8 mouse cellular contexts compared by ENCODE assay signal in the genomic region with DNA sequence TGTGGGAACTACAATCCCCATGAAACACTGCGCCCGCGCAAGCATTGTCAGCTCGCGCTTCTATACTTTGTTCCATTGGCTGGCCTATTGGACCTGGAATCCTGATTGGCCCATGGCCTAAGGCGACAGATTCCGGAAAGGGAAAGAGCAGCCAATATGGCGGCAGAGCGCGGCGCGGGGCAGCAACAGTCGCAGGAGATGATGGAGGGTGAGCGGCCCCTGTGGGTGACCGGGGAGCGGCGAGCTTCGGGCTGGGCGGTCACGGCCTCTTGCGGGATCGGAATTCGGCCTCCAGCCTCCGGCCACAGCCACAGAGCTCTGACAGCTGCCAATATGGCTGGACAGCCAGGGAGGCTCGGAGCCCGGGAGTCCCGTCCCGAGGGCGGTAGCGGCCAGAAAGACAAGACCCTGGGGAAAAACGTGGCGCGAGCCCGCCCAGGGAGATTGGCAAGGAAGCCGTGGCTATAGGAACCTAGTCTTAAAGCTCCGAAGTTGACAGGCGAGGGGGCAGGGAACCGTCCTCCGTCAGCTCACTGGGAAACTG. TPM values are rescaled to one million over a fixed set of nuclear protein-coding genes. Genes with fewer than 3 reads are reported as not detected.
DNase-seq lines count a peak whose midpoint lies in the region; ATAC-seq and TF ChIP-seq lines count a peak whose summit lies in the region.

No protein-coding gene starts in this region.

- H3K27ac ChIP-seq in cerebellum, adult 2 months (ENCODE audit: insufficient read depth, low read length), result no peak overlapping the region
- peak overlapping the region; percentile 58 for H3K27ac ChIP-seq in forebrain, postnatal 0 days (ENCODE audit: low read depth, low read length)
- H3K27ac ChIP-seq in lung, embryonic 16.5 days (ENCODE audit: low read length), result peak overlapping the region; percentile 27; the same call in 1 of the 2 replicates

- H3K9ac ChIP-seq in forebrain, postnatal 0 days, result peak overlapping the region; percentile 63
- H3K9ac ChIP-seq in lung, embryonic 16.5 days (ENCODE audit: low read length), result peak overlapping the region; percentile 92

- no peak; the same call in 1 of the 2 replicates for TF ChIP-seq CTCF in cerebellum, adult 2 months (IDR thresholded peaks at IDR 0.05; ENCODE audit: borderline replicate concordance, insufficient read depth, low read depth, low read length)
- TF ChIP-seq CTCF in forebrain, postnatal 0 days (IDR thresholded peaks at IDR 0.05; ENCODE audit: low read depth), result peak; percentile 58

- no peaks in the 10 kb centered on the region for H3K27me3 ChIP-seq in cerebellum, adult 2 months (ENCODE audit: control insufficient read depth, insufficient read depth, low read length)
- no peaks in the 10 kb centered on the region for H3K27me3 ChIP-seq in forebrain, postnatal 0 days (ENCODE audit: insufficient read depth, low read length)
- H3K27me3 ChIP-seq in lung, embryonic 16.5 days (ENCODE audit: control insufficient read depth, insufficient read depth, low read depth, low read length), result no peaks in the 10 kb centered on the region

- peak; percentile 77 for TF ChIP-seq POLR2A in cerebellum, adult 2 months (IDR thresholded peaks at IDR 0.05; ENCODE audit: borderline replicate concordance, insufficient read depth, low read length)

- peak overlapping the region; percentile 95 for H3K4me2 ChIP-seq in forebrain, postnatal 0 days (ENCODE audit: low read depth)
- H3K4me2 ChIP-seq in lung, embryonic 16.5 days (ENCODE audit: low read depth, low read length), result peak overlapping the region; percentile 90

- WGBS in cerebellum, adult 2 months, result under 1% methylated on average over 39 of the region's 39 CpGs
- WGBS in forebrain, postnatal 0 days, result 2% methylated on average over 39 of the region's 39 CpGs
- under 1% methylated on average over 39 of the region's 39 CpGs for WGBS in lung, embryonic 16.5 days

- H3K9me3 ChIP-seq in forebrain, postnatal 0 days (ENCODE audit: low read length), result no peaks in the 10 kb centered on the region
- no peaks in the 10 kb centered on the region for H3K9me3 ChIP-seq in lung, embryonic 16.5 days (ENCODE audit: control insufficient read depth, low read length)

- DNase-seq in MEL-GATA-1-ER (ENCODE audit: extremely low read depth, low read depth), result peak; percentile 98
- DNase-seq in cerebellum, adult 2 months, result peak; percentile 94 to 97
- peak; percentile 98 for DNase-seq in forebrain, postnatal 0 days
- peak; percentile 94 for DNase-seq in heart, postnatal 4 days
- DNase-seq in layer of hippocampus, adult 8-10 months (ENCODE audit: low spot score in 2 of 2), result peak; percentile 95 to 96
- peak; percentile 89 for DNase-seq in ovary, postnatal 36 days (ENCODE audit: low spot score)
- peak; percentile 88 to 92 for DNase-seq in thymus, postnatal 36 days

- H3K4me1 ChIP-seq in cerebellum, adult 2 months (ENCODE audit: control insufficient read depth, insufficient read depth, low read length), result peaks cover 6% of the 10 kb centered on the region; the same call in 1 of the 2 replicates
- peaks cover 10% of the 10 kb centered on the region; the same call in 1 of the 2 replicates for H3K4me1 ChIP-seq in forebrain, postnatal 0 days (ENCODE audit: insufficient read depth)
- peaks cover 16% of the 10 kb centered on the region for H3K4me1 ChIP-seq in lung, embryonic 16.5 days (replicated peaks; ENCODE audit: control insufficient read depth, insufficient read depth, low read length)

- peak overlapping the region; percentile 94 for H3K4me3 ChIP-seq in cerebellum, adult 2 months (replicated peaks; ENCODE audit: insufficient read depth, low read depth, low read length)
- peak overlapping the region; percentile 69 for H3K4me3 ChIP-seq in forebrain, postnatal 0 days (ENCODE audit: low read depth, low read length)
- H3K4me3 ChIP-seq in lung, embryonic 16.5 days (ENCODE audit: low read length), result peak overlapping the region; percentile 98

- peak; percentile 98 for ATAC-seq in forebrain, postnatal 0 days
- ATAC-seq in lung, embryonic 16.5 days (ENCODE audit: low read depth), result peak; percentile 97

- peaks cover 11% of the 10 kb centered on the region; the same call in 1 of the 2 replicates for H3K36me3 ChIP-seq in forebrain, postnatal 0 days (ENCODE audit: insufficient read depth)
- H3K36me3 ChIP-seq in lung, embryonic 16.5 days (ENCODE audit: control insufficient read depth, insufficient read depth, low read length), result peaks cover 9% of the 10 kb centered on the region

RNA-seq across cellular contexts. Expression of a gene that starts 0.3 kb away (rescaled TPM):
- polyA plus RNA-seq in cerebellum, adult 2 months (2012; rRNA removed), result 4.5 and 5.5 TPM in 2 replicates
- 6.5 and 14.1 TPM in 2 replicates for total RNA-seq in forebrain, postnatal 0 days (2014; rRNA removed)
- polyA plus RNA-seq in forebrain, postnatal 0 days (2015; fragmentation: Nextera tagmentation; extraction: Ambion mirVana), result 2.2 and 3.1 TPM in 2 replicates
- total RNA-seq in heart, postnatal 4 days (2021), result 1 to 10 TPM; 7.9 to 8.6 TPM
- total RNA-seq in layer of hippocampus, adult 8-10 months (2022), result 1 to 10 TPM; 3.7 to 9.8 (median 4.4) TPM
- 14.7 and 15.2 TPM in 2 replicates for polyA plus RNA-seq in lung, embryonic 16.5 days (2015; fragmentation: Nextera tagmentation; extraction: Ambion mirVana)

RNA-seq across cellular contexts. Expression of a gene that starts 0.9 kb away (rescaled TPM):
- 22.4 and 23.4 TPM in 2 replicates for polyA plus RNA-seq in cerebellum, adult 2 months (2012; rRNA removed)
- total RNA-seq in forebrain, postnatal 0 days (2014; rRNA removed), result 13.9 and 16.0 TPM in 2 replicates
- 48.2 and 62.0 TPM in 2 replicates for polyA plus RNA-seq in forebrain, postnatal 0 days (2015; fragmentation: Nextera tagmentation; extraction: Ambion mirVana)
- total RNA-seq in heart, postnatal 4 days (2021), result 10 to 100 TPM; 30.5 to 34.9 TPM
- total RNA-seq in layer of hippocampus, adult 8-10 months (2022), result 10 to 100 TPM; 75.5 to 85.2 (median 78.7) TPM
- polyA plus RNA-seq in lung, embryonic 16.5 days (2015; fragmentation: Nextera tagmentation; extraction: Ambion mirVana), result 61.8 and 71.4 TPM in 2 replicates

RNA-seq across cellular contexts. Expression of a gene that starts 30.2 kb away (rescaled TPM):
- 0.41 TPM in 2 replicates for polyA plus RNA-seq in cerebellum, adult 2 months (2012; rRNA removed)
- 0.08 and 1.7 TPM in 2 replicates for total RNA-seq in forebrain, postnatal 0 days (2014; rRNA removed)
- polyA plus RNA-seq in forebrain, postnatal 0 days (2015; fragmentation: Nextera tagmentation; extraction: Ambion mirVana), result 0.26 and 0.59 TPM in 2 replicates
- not detected for total RNA-seq in heart, postnatal 4 days (2021)
- total RNA-seq in layer of hippocampus, adult 8-10 months (2022), result under 1 TPM in 2 of 4 experiments, not detected in 2; 0.76 to 0.80 TPM
- 0.14 and 0.19 TPM in 2 replicates for polyA plus RNA-seq in lung, embryonic 16.5 days (2015; fragmentation: Nextera tagmentation; extraction: Ambion mirVana)

RNA-seq across cellular contexts. Expression of a gene that starts 37.9 kb away (rescaled TPM):
- 20.2 and 20.5 TPM in 2 replicates for polyA plus RNA-seq in cerebellum, adult 2 months (2012; rRNA removed)
- total RNA-seq in forebrain, postnatal 0 days (2014; rRNA removed), result 31.5 and 31.9 TPM in 2 replicates
- 18.9 and 24.4 TPM in 2 replicates for polyA plus RNA-seq in forebrain, postnatal 0 days (2015; fragmentation: Nextera tagmentation; extraction: Ambion mirVana)
- 10 to 100 TPM; 13.0 to 13.7 TPM for total RNA-seq in heart, postnatal 4 days (2021)
- total RNA-seq in layer of hippocampus, adult 8-10 months (2022), result 10 to 100 TPM; 20.7 to 25.8 (median 22.0) TPM
- polyA plus RNA-seq in lung, embryonic 16.5 days (2015; fragmentation: Nextera tagmentation; extraction: Ambion mirVana), result 34.2 and 36.4 TPM in 2 replicates
